Mouse (Mus musculus): ENCODE data around the gene Dkkl1.

GRCm38 (mm10) chr7:45241389-45241749 lies 29.4 kb upstream of the Dkkl1 start:
- TF ChIP-seq POLR2A (IDR thresholded peaks at IDR 0.05; ENCODE audit: borderline replicate concordance, control insufficient read depth, low read depth, low read length): no peak
- TF ChIP-seq CTCF (IDR thresholded peaks at IDR 0.05; ENCODE audit: control insufficient read depth, insufficient read depth, low read length): no peak

Data from bone marrow, adult 2 months (tissue).